Mouse (Mus musculus): ENCODE results near the gene Ccdc150.

The Ccdc150 gene

DNA sequence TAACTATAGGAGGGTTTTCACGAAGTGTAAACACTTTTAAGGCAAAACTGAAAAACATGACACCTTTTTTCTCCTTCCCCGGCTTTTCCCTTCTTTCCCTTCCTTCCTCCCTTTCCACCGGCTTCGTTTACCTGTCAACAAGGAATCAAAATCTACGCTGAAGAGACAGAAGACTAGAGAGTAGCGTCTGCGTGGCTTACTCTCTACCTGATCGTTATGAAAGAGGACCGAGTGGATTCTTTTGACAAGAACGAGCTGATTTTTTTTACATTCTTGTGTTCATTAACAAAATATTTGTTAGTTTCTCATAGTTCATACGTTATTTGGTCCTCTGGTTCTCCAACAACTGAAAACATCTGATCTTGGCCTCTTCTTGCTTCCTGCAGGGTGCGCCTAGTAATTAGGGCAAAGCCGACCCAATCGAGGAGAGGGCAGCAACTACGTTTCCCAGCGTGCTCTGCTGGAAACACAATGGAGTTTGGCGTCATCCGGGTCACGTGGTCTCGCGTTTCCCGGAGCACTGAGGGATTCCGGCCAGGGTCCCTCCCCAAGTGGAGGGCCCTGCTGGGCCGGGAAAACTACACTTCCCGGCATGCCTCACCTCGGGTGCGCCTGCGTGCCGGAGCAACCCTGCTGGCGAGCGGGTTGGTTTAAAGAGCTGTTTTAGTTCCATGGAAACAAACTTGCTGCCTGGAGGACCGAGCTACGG lies at the start of gene Ccdc150:
TSS of gene Ccdc150 (plus strand) at position 526 of the 709 bp plus-strand sequence.
- DNase-seq (ENCODE audit: low spot score in 2 of 2), result peak; percentile 92 to 96

DNA sequence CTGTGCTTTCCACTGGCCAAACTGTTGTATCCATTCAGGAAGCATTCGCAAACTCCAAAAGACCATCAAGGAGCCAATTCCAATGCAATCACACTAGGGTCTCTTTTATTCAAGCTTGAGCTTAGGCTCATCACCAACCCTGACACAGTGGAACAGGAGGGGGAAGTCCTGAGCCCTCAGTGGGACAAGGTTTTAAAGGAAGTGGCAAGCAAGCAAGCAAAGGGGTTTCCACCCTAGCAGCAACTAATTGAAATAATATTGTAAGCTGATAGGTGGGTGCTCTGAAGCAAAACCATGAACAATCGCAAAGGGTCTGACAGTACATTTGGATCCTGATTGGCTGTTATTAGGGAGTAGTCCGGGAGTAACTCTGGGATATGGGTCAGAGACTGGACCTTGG lies 30.2 kb upstream of the Ccdc150 start:
- no peak for DNase-seq (ENCODE audit: low spot score in 2 of 2)

DNA sequence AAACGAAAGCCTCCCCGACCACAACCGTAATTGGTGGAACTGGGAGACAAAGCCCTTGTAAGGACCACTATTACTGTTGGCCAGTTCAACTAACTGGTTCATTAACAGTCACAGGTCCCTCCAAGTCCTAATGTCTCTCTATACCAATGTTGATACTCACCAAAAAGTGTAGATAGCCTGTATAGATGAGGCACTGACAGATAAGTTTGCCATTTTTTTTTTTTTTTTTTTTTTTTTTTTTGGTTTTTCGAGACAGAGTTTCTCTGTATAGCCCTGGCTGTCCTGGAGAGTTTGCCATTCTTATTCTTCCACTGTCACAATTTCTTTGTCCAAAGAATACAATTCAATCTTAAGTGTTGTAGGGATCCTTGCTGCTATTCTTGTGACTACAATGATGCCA lies 7.8 kb upstream of the Ccdc150 start:
- no peak for DNase-seq (ENCODE audit: low spot score in 2 of 2)

DNA sequence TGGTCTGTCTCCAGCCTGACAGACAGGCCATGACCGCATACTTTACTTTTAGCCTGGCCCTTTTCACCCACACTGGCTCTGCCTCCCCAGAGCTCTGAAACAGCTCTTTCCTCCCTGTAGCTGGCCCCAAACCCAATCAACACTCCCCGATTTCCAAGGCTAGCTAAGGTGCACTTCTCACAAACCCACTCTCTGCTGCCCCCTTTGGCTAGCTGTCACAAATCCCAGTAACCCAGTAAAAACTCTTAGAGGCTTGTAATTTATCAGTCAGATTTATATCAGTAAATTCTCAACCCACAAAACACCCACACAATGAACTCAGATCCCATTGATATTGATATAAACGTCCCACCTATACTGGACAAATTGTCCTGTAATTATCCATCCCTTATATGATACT lies 25.1 kb downstream of the Ccdc150 start:
- no peak for DNase-seq (ENCODE audit: low spot score in 2 of 2)

DNA sequence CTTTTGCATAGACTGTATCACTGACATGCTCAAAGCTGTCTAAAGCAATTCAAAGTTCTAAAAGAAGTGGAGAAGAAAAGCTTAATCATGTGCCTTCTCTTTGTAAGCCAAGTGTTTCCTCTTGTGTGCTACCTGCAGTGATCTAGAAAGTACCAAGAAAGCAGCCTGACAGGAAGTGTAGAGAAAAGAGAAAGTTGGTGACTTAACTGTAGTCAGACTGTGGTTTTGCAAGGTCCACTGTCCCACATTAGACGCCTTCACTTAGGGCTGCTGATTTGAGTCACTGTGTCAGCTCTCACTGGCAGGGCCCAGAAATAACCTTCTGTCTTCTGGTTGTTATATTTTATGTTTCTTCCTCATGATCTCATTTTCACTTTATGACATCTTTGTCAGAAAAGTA lies 29.1 kb downstream of the Ccdc150 start:
- no peak for DNase-seq (ENCODE audit: low spot score in 2 of 2)

DNA sequence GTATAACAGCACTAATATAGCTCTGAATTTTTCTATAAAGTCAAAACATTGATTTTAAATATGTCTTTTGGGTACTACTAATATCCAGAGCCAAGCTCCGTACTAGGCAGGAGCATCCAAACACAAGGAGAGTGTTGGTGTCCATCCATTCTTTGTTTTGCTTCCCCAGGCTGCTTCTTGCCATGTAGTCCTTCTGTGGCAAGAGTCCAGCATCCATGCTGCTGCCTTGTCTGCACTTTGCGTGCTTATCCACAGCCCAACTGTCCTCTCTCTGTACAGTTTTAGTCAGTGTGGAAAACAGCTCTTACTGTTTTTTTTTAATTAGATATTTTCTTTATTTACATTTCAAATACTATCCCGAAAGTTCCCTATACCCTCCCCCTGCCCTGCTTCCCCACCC lies 30.2 kb downstream of the Ccdc150 start:
- no peak for DNase-seq (ENCODE audit: low spot score in 2 of 2)

DNA sequence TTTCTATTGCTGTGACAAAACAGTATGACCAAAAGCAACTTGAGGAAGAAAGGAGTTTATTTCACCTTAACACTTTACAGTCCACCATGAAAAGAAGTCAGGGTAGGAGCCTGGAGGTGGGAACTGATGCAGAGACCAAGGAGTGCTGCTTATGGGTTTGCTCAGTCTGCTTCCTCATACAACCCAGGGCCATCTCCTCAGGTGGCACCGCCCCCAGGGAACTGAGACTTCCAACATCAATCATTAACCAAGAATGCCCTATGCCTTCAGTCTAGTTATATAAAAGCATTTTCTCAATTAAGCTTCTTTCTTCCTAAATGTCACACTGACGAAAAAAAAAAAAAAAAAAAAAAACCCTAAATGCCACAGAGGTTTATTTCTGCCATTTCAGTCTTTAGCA lies 55.9 kb downstream of the Ccdc150 start:
- DNase-seq (ENCODE audit: low spot score in 2 of 2), result no peak

DNA sequence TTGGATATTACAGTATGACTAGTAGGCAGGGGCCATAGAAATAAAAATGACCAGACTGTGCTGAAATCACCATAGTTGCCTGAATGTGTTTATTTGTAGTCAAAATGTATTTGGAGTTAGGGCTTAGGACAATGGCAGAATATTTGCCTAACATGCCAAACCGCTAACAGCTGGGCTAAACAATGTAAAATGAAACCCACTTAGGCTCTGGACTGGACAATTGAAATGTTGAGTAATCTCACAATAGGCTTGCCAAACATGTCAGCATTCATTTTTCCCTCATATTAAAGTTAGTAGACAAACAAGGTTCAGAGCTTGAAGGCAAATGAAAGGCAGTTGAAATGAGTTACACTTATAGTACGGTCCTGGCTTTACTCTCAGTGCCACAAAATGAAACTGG lies 76.2 kb downstream of the Ccdc150 start:
- DNase-seq (ENCODE audit: low spot score in 2 of 2), result no peak

DNA sequence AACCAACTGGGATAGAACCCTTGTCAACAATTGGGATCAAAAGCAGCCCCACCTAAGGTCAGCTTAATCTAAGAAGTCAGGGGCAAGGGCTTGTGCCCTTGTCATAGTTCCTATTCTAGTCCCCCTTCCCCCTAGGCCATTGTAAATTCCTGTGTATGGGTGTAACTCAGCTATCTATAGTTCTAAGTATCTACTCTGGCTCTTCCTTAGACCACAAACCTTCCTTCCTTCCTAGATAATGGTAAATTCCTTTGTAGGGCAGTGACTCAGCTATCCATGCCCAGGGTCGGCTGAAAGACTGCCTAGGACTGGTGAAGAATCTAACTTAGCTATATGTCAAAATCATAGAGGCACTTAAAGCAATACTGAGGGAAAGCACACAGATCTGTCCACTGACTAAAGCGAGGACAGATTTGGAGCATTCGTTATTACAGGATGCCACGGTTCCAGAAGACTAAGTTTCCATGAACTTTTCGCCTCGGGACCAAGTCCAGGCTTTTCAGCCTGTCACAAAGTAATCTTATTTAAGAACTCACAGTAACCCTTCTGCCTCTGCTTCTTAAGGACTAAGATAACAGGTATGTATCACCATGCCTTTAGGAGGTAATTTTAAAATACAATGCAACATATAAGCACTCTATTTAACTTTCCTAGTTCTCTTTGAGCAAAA lies 77.5 kb downstream of the Ccdc150 start:
- no peak for DNase-seq (ENCODE audit: low spot score in 2 of 2)

DNA sequence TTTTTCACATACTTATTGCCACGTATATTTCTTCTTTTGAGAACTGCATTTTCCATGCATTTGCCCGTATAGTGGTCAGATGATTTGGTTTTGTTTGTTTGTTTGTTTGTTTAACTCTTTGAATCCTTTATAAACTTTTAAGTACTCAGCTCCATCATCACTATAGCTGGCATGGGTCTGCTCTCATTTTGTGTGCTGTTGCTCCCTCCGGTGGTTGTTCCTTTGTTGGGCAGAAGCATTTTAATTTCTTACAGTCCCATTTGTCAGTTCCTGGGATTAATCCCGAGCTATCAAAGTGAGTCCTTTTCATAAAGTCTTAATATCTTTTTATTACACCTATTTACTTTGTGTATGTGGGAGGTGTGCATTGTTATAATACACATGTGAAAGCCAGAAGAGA lies 82.5 kb downstream of the Ccdc150 start:
- no peak for DNase-seq (ENCODE audit: low spot score in 2 of 2)

DNA sequence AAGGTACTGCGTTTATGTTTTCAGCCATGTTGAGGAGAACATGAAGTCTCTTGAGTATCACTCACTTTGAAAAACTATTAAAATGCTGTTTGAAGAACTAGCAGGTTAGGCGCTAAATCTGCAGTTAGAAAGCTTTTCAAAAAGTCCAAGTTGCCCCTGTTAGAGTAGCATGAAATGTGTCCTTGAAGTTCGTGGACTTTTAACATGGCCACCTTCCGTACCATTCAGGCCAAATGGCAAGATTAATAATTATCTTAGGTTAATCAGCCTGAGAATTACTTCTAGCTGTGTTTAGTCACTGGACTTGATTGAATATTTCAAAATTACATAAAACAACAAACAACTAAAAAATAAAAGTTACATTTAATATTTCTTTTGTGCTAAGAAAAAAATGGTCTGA lies 104.3 kb downstream of the Ccdc150 start:
- DNase-seq (ENCODE audit: low spot score in 2 of 2), result no peak

DNA sequence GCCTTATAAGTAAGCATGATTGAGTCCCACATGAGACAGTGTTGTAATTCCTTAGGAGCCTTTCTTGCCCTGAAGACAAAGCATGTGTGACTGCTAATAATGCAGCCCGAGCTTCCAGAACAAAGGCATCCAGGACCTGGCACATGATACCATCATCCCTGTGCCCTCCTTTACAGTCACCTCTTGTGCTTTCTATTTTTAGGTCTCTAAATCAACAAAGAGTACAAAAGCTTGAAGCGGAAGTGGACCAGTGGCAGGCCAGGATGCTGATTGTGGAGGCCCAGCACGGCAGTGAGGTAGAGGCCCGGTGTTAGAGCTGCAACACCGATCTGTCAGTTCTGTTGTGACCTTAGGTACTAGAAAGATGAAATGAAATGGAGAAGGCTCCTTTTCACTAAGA lies 105.0 kb downstream of the Ccdc150 start:
- no peak for DNase-seq (ENCODE audit: low spot score in 2 of 2)

DNA sequence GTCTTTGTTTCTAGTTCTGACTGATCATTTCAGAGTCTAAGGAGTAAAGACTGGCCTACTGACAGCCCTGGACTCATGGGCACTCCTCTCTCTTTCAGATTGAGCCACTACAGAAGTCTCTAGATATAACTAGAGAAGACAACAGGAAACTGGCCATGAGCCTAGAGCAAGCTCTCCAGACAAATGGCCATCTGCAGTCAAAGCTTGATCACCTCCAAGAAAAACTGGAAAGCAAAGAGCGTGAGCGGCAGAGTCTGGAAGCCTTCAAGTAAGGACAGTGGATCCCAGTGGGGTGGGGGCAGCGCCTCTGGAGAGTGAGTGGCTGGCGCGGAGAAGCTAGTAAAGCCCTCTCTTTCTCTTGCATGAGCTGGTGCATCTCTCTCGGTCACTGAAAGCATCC lies 106.1 kb downstream of the Ccdc150 start:
- DNase-seq (ENCODE audit: low spot score in 2 of 2), result no peak

DNA sequence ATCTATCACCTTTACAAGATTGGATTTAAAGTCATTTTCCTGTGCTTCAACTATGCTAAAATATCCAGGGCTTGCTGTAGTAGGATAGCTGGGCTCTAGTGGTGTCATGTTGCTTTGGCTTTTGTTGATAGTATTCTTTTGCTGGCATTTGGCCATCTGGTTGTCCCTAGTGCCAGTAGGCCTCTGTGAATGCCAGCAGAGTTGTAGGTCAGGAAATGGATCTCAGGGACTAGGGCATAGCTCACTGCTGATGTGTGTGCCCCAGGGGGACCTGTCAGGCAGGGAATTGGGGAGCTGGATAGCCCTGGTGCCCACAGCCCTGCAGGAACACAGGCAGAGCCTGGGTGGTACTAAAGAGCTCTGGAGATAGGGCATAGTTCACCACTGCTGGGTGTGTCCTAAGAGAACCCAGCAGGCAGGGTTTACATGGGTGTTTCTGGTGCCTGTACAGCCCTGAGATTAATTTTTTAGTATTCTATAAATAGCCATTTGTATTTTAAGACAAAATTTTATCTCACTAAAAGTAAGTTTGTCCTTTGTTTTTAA lies 127.1 kb downstream of the Ccdc150 start:
- no peak for DNase-seq (ENCODE audit: low spot score in 2 of 2)

DNA sequence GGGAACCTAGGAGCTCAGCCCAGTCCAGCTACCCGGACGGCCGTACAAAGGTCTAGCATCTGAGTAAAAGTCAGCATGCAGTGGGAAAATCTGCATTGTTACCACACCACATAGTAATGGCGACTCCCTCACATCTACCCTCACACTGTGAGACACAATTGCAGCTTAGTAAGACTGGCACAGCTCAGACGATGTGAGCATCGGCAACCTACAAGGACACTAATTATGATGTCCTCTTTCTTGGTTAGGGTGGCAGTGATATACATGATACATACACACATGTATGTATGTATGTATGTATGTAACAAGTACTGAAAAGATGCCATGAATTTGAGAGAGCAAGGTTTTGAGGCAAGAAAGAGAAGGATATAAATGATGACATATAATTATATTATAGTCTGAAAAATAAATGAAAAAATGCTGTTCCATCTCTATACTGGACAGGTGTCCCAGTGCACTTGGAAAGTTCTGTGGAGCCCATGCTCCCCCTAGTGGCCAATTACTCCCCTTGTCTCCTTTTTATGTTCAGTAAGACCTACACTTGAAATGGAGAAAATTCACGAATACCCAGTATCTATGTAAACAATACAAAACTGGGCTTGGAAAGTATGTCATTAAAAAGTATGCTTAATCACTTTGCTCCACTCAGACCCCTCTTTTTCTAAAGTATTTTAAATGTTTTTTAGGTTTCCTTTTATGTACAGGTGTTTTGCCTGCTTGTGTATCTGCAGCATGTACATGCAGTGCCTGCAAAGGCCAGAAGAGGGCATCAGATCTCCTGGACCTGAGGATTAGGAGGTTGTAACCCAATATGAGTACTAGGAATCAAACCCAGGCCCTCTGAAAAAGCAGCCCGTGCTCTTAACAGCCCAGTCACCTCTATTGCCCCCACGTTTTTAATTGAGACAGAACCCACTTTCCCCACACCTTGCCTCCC lies 130.8 kb downstream of the Ccdc150 start:
- DNase-seq (ENCODE audit: low spot score in 2 of 2), result peak in 1 of 2 experiments; percentile 15

DNA sequence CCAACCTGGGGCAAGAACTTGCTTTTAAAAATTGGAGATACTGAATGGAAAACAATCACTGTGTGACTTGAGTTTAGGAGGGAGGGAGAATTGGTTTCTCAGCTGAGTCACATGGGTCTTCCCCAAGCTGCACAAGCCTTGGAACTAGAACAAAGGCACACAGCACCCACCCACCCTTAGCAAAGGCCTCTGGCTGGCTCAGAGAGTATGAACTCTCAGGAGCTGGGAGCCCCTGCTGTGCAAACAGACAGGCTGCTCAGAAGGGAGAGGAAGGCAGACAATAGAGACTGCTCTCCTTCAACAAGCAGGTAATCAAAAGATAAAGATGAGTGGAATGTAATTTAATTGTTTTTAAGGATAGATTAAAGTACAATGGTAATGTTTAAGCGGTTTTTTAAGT lies 133.7 kb downstream of the Ccdc150 start:
- no peak for DNase-seq (ENCODE audit: low spot score in 2 of 2)

DNA sequence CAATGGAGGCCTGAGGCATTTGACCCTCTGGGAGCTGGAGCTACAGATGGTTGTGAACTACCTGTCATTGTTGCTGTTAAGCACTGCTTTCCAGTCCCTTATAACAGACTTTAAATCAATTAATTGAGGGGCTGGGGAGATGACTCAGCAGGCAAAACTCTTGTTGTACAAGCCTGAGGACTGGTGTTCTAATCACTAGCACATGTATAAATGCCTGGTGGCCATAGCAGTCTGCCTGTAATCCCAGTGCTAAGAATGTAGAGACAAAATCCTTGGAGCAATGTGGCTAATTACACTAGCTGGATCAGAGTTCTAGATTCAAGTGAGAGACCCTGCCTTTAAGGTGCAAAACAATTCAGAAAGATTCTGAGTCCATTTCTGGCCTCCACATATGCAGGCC lies 152.3 kb downstream of the Ccdc150 start:
- no peak for DNase-seq (ENCODE audit: low spot score in 2 of 2)
